Mouse (Mus musculus) heart, adult 2 months (tissue): ENCODE data around the gene Itpr2. TPM values are rescaled to one million over a fixed set of nuclear protein-coding genes. Genes with fewer than 3 reads are reported as not detected.
A peak's percentile ranks its signal among the peaks of the same experiment; 100 is the strongest.

Experiments
- DNase-seq, 2 experiments: peaks; one replicate each; pipeline ENCODE4 v3.0.0; 2021
- H3K27ac ChIP-seq: fragments of 200-600 bp; 2 replicates; pipeline ENCODE4 v1.8.1; 2022
- H3K27me3 ChIP-seq: fragments of 200-500 bp; 2 replicates; pipeline ENCODE4 v1.6.1; 2012; ENCODE audit warnings: mild to moderate bottlenecking, low read length, inconsistent platforms, mixed read lengths; ENCODE audit not compliant: control insufficient read depth, insufficient read depth
- H3K36me3 ChIP-seq: fragments of 200-500 bp; 2 replicates; pipeline ENCODE4 v1.6.1; 2012; ENCODE audit warnings: low read length, inconsistent platforms; ENCODE audit not compliant: control insufficient read depth, insufficient read depth
- H3K4me1 ChIP-seq: fragments of 200-500 bp; 2 replicates; pipeline ENCODE4 v1.6.1; 2011; ENCODE audit warnings: low read length; ENCODE audit not compliant: control insufficient read depth, insufficient read depth
- H3K4me3 ChIP-seq: fragments of 200-600 bp; 2 replicates; pipeline ENCODE4 v1.8.1; 2022
- H3K79me2 ChIP-seq: fragments of 200-500 bp; replicated peaks from 2 replicates; pipeline ENCODE4 v1.6.1; 2012; ENCODE audit warnings: mild to moderate bottlenecking, inconsistent platforms, low read length, moderate library complexity, mixed read lengths; ENCODE audit not compliant: control insufficient read depth, insufficient read depth
- H3K9ac ChIP-seq: fragments of 200-500 bp; 2 replicates; pipeline ENCODE4 v1.6.1; 2012; ENCODE audit warnings: low read depth, mild to moderate bottlenecking, control low read depth, inconsistent platforms, low read length, mixed read lengths
- CTCF ChIP-seq: fragments of 200-600 bp; IDR thresholded peaks from 2 replicates; pipeline ENCODE4 v1.8.1; 2022; ENCODE audit warnings: antibody characterized with exemption, mild to moderate bottlenecking, moderate library complexity
- EP300 ChIP-seq: fragments of 200-500 bp; IDR thresholded peaks from 2 replicates; pipeline ENCODE4 v1.6.1; 2011; ENCODE audit warnings: low read depth, low read length, control low read depth; ENCODE audit not compliant: insufficient read depth
- POLR2A ChIP-seq: fragments of 200-500 bp; IDR thresholded peaks from 2 replicates; pipeline ENCODE4 v1.6.1; 2011; ENCODE audit warnings: mild to moderate bottlenecking, low read depth, low read length, control low read depth; ENCODE audit not compliant: insufficient read depth
- WGBS: fragments of 180-500 bp; shearing (Covaris S2); methylation state at CpG from one replicate; pipeline ENCODE4 v1.1.7; 2018; 5-methylcytosine and 5-hydroxymethylcytosine counted together
- intact Hi-C: fragments of 180-260 bp; cut with DNase I; formaldehyde crosslinking; loops from one replicate; pipeline ENCODE4 v1.15.1; 2025
- long read RNA-seq: library from polyadenylated mRNA; stranded (forward); transcript quantifications from one replicate; pipeline ENCODE4 v2.0.0, GENCODE M21; 2021
- polyA plus RNA-seq: library from polyadenylated mRNA; depleted of rRNA; stranded (reverse); fragments of >200 nt; gene quantifications from 2 replicates; pipeline ENCODE4 v1.2.3, GENCODE M21; 2012; rRNA removed
- total RNA-seq, 2 experiments: library from RNA; stranded (reverse); gene quantifications; 2 replicates each; pipeline ENCODE4 v1.2.3; 2021

Gene Itpr2
- total RNA-seq (10 to 100 TPM; 20.1 to 23.7 TPM), polyA plus RNA-seq (6.6 and 8.1 TPM in 2 replicates)
- long read RNA-seq, partial matches to known transcripts, result 1 of 3 reads
- long read RNA-seq, other reads (novel, unspliced or antisense), result 2 of 3 reads

DNA sequence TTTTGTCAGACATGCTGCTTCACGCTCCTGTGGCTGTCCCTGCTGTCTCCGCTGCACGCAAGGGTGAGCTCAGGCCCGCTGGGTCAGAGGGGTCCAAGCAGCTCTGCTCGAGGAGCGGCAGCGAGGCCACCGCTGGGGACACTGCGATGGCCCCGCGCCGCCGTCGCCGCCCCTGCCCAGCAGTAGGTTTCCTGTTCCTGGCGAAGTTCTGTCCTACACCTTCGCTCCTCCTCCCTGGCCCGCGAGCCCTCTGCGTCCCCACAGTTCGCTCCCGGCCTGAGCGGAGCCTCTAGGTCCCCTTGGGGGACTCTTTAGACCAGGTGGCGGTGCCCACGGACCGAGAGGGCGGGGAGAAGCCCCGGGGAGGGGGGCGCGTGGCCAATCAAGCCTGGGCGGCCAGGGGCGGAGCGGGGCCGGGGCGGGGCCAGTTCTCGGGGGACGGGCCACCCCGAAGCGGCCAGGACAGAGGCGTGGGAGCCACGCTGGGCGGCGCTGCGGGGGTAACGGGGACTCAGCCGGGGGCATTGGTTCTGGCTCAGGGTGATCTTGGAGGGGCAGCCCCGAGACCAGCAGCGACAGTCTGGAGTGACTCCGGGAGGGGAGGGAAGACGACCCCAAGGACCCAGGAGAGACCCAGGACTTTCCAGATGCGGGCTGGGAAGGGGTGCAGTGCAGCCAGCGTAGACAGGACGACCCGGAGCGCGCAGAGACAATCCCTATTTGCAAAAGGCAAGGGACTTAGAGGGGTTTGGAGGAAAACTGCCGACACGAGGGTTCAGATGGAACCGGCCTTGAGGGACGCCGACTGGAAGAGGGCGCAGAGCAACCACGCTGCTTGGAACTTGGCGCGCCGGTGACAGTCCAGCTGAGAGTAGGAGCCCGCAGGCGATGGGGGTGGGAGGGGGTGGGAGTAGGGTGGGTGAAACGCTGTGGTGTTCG is at the start of gene Itpr2:
TSS of gene Itpr2 (minus strand) at position 358 of the 939 bp plus-strand sequence.
- H3K27ac ChIP-seq, result peak within 1 kb of the TSS; percentile 99
- H3K9ac ChIP-seq, result peak within 1 kb of the TSS; percentile 95
- no peaks in the 10 kb centered on the region for H3K27me3 ChIP-seq
- H3K79me2 ChIP-seq, result no peaks in the 10 kb centered on the region; the same call in 1 of the 2 replicates
- peaks cover 2% of the 10 kb centered on the region for H3K36me3 ChIP-seq
- H3K4me1 ChIP-seq, result peaks cover 6% of the 10 kb centered on the region
- intact Hi-C loops, result loop anchor here (2.0 to 5.0 kb wide), 4 partner anchors 29 to 90 kb away; partner anchors contain the start of genes Fgfr1op2 and Ints13
- H3K4me3 ChIP-seq, result peak within 1 kb of the TSS; percentile 84
- under 1% methylated on average over 70 of the region's 70 CpGs for WGBS
- peak; percentile 95 to 96 for DNase-seq
- TF ChIP-seq EP300 (no peak), CTCF (peak; percentile 63), POLR2A (peak; percentile 88)

DNA sequence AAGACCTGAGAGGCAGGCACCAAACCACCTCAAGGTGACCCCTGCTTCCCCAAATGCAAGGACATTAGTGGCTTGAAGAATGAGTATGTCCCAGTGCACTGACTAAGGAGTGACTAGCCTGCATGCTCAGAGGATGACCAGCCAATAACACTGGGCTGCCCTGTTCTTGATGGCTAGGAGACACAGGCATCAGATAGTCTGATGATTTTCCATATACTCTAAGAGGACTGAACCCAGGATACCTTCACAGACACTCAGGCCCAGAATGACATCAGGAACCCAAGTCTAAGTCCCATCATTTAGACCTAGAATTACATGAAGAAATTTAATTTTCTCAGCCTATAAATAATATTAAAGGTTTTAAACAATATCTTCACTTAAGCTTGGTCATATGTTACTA is 49.3 kb upstream of the Itpr2 start:
- intact Hi-C loops, result no loop called here
- TF ChIP-seq POLR2A, result no peak
- no peak for TF ChIP-seq CTCF
- TF ChIP-seq EP300, result no peak
- no peak overlapping the region for H3K9ac ChIP-seq
- H3K27me3 ChIP-seq, result no peaks in the 10 kb centered on the region
- no peaks in the 10 kb centered on the region for H3K79me2 ChIP-seq
- peaks cover 4% of the 10 kb centered on the region for H3K36me3 ChIP-seq
- H3K4me3 ChIP-seq, result no peak overlapping the region
- no peak overlapping the region for H3K27ac ChIP-seq
- DNase-seq, result no peak
- no peaks in the 10 kb centered on the region for H3K4me1 ChIP-seq

DNA sequence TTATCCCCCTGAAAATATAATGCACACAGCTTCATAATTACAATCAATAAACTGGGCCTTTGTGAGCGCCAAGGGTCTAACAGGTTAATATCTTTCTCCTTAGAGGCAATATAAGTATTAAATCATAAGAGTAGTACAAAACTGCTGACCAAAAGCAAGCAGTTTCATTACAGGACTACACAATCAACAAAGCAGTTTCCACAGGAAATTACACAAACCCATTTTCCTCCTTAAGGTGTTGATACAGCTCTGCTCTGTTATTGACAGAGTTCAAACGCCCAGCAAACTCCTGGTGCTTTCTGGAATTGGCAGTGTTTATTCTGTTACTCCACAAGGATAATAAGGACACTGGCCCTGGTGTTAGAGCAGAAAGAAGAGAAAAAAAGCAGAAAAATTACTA is 48.4 kb upstream of the Itpr2 start:
- intact Hi-C loops, result no loop called here
- H3K4me1 ChIP-seq, result peaks cover 1% of the 10 kb centered on the region
- H3K4me3 ChIP-seq, result no peak overlapping the region
- TF ChIP-seq EP300 (no peak), POLR2A (no peak), CTCF (no peak)
- no peak for DNase-seq
- no peak overlapping the region for H3K9ac ChIP-seq
- H3K36me3 ChIP-seq, result peaks cover 4% of the 10 kb centered on the region
- 65% methylated on average over 2 of the region's 2 CpGs for WGBS
- H3K79me2 ChIP-seq, result no peaks in the 10 kb centered on the region
- H3K27ac ChIP-seq, result no peak overlapping the region
- no peaks in the 10 kb centered on the region for H3K27me3 ChIP-seq

DNA sequence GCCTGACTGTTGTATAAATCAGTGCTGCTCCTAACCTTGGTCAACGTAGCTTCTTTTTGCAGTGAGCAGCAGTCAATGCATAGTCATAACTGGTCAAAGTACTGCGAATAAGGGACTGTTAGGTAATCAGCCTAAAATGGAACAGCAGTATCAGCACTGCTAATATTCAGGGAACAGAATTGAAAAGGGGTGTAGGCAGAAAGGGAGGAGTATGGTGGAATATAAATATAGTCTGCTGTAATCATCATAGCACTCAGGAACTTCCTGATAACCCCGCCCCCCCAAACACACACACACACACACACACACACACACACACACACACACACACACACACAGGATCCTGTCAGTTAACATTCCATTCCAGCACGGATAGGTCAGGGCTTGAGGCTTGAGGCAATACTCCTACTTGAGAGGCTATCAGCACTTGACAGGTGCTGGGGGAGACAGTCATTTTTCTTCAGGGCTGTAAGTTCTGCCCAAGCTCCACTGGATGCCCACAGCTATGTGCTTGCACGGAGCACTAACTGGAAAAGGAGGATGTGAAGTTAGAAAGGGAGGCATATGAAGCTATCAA is 43.4 kb upstream of the Itpr2 start:
- Histone ChIP-seq H3K4me3 (no peak overlapping the region), H3K79me2 (no peaks in the 10 kb centered on the region), H3K27me3 (no peaks in the 10 kb centered on the region), H3K4me1 (peaks cover 4% of the 10 kb centered on the region), H3K9ac (no peak overlapping the region), H3K36me3 (no peaks in the 10 kb centered on the region; the same call in 1 of the 2 replicates), H3K27ac (peak overlapping the region; percentile 70)
- 19% methylated on average over 5 of the region's 5 CpGs for WGBS
- TF ChIP-seq EP300, result 0 out of 2 replicates have a peak, but pooled peaks have one; percentile 28
- no peak for TF ChIP-seq CTCF
- no peak for TF ChIP-seq POLR2A
- peak in 1 of 2 experiments; percentile 20 for DNase-seq
- intact Hi-C loops, result loop anchor here (5.0 kb wide), 1 partner anchor 133 kb away; no protein-coding TSS in a partner anchor

DNA sequence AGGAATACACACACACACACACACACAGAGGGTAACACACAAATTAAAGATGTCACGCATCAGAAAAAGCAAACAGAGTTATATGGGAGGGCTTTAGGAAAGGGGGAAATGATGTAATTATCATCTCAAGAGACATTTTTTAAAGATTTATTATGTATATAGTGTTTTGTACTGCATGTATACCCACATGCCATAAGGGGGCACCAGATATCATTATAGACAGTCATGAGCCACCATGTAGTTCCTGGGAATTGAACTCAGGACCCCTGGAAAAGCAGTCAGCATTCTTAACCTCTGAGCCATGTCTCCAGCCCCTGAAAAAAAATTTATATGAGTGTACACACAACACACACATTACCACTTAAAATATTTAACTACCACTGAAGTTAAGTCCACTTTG is 42.6 kb upstream of the Itpr2 start:
- Histone ChIP-seq H3K36me3 (no peaks in the 10 kb centered on the region), H3K27me3 (no peaks in the 10 kb centered on the region), H3K27ac (peak overlapping the region; percentile 70), H3K4me1 (peaks cover 4% of the 10 kb centered on the region), H3K79me2 (no peaks in the 10 kb centered on the region), H3K9ac (no peak overlapping the region), H3K4me3 (no peak overlapping the region)
- 93% methylated on average over 1 of the region's 1 CpGs for WGBS
- no peak for TF ChIP-seq POLR2A
- peak; percentile 44 for TF ChIP-seq CTCF
- no peak for TF ChIP-seq EP300
- DNase-seq, result no peak
- intact Hi-C loops, result loop anchor here (5.0 kb wide), 1 partner anchor 132 kb away; no protein-coding TSS in a partner anchor
